Mouse (Mus musculus): ENCODE measurements around the gene Prkag2.

DNA sequence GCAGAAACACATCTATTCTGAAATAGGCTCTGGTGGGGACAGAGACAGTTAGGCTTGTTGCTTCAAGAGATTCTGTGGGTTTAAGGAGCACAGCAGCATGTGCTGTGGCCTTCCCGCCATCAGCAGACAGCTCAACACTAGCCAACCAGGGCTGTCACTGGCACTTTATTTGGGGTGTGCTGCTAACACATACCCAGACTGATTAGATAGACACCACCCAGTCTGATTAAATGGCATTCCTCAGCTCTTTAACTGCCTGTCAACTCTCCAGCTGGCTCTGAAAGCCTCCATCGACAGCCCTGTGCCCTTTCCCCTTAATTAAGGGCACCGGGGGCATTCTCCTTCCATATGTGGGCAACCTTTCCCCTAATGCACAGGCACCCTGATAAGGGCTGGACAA is 118.2 kb downstream of the Prkag2 start:
- TF ChIP-seq POLR2A (IDR thresholded peaks at IDR 0.05; ENCODE audit: borderline replicate concordance, control insufficient read depth, low read depth, low read length) (no peak), CTCF (IDR thresholded peaks at IDR 0.05; ENCODE audit: control insufficient read depth, insufficient read depth, low read length) (no peak)

All from bone marrow, adult 2 months (tissue).